Mouse (Mus musculus) E14TG2a.4 (cell line): ENCODE measurements around the gene Dpy19l3.

Experiments
- CTCF ChIP-seq: conservative IDR thresholded peaks from 2 replicates; pipeline ENCODE4 v1.5.1; 2014; ENCODE audit warnings: low read length
- NANOG ChIP-seq: IDR thresholded peaks from 2 replicates; pipeline ENCODE4 v1.6.1; 2014; ENCODE audit warnings: borderline replicate concordance, low read length, mixed read lengths

DNA sequence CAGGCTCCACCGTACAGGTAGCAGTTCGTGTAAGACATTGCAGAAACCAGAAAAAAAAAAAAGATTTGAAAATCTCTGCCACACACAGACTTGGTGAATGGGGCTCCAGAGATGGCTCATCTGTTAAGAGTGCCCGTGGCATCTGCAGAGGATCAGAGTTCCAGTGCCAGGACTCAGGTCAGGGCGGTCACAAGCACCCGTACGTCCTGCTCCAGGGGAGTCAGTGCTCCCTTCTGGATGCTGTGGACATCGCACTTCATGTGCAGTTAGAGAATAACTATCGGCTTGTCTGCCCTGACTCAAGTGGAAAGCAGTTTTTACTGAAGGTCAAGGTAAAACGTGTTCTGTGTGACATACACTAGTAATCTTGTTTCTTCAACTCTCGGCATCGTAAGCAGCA lies 10.2 kb upstream of the Dpy19l3 start:
- TF ChIP-seq CTCF (no peak), NANOG (no peak)
